Mouse (Mus musculus) CD4-positive, CD25-positive, alpha-beta regulatory T cell, adult 9 weeks (primary cell): Measurements from ENCODE around the gene Il4ra. TPM values are rescaled to one million over a fixed set of nuclear protein-coding genes. Genes with fewer than 3 reads are reported as not detected.

Experiments
- polyA plus RNA-seq: library from polyadenylated mRNA; unstranded; fragments of 100-300 nt; shearing (Covaris generic); gene quantifications from one replicate; pipeline ENCODE4 v1.2.1, GENCODE M21; 2017

The Il4ra gene
- polyA plus RNA-seq, result 229 TPM

DNA sequence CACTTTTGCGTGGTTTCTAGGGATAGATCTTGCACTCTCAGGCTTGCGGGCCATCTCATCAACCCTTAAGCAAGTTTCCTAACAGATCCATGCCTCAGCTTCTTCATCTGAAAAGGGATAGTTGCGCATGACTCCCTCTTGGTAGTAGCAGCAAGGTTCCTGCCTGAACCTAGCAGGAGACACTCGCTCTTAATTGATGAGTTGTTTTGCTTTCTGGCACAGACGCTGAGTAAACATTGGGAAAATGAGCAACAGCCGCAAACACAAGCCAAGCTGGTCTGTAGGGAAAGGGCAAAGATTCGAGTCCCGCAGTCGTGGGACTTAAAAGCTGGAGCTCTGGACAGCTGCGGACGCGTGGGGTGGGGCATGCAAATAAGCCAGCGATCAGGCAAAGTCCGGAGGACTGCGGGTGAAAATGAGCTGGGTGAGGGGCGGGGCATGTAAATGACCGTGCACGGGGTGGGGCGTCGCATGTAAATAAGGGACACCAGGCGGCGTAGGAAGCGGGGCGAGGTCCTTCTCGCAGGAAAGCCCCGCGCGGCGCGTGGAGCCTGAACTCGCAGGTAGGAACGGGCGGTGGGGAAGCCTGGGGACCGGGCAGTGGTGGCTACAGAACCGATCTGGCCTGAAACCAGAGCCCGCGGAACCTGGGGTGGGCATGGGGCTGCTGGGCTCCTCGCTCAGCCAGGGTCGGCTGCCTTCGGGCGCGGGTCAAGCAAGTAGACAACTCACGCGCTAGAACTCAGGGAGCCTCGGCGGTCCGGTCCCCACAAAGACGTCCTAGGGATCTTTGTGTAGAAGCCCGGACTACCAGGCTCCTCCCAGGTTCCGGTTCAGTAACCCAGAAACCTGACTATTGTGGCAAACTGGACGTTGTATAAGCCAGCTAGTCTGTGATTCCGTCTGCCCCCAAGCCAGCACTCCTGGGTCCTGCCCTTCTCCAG lies at the start of gene Il4ra:
TSS of gene Il4ra (plus strand) at position 355 of the 944 bp plus-strand sequence.

DNA sequence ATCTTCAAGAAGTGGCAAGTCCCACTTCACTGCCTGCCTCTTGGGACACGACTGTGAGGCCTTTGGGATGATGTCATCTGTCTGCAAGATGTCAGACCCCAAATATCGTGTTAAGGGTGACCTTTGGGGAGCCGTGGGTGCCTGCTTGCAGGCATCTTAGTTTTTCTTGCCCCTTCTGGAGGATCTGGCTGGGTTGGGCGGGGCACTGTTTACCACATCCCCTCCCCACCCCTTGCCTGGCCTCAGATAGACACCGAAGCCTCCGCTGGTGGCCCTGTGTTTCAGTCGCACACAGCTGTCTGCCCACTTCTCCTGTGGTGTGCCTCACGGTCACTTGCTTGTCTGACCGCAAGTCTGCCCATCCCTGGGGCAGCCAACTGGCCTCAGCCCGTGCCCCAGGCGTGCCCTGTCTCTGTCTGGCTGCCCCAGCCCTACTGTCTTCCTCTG lies 51.3 kb downstream of the Il4ra start, which contains the start of gene Il21r:
TSS of gene Il21r (plus strand) at position 245 of the 447 bp plus-strand sequence.

Other genes with a start within 250 kb of the Il4ra start
- 10.3 TPM for gene Kdm8, start 107.4 kb upstream of the Il4ra start, polyA plus RNA-seq
- gene Nsmce1, start 60.5 kb upstream of the Il4ra start, polyA plus RNA-seq, result 149 TPM
- 340 TPM for gene Il21r, start 51.3 kb downstream of the Il4ra start, polyA plus RNA-seq
- gene Gtf3c1, start 155.7 kb downstream of the Il4ra start, polyA plus RNA-seq, result 61.5 TPM
- 10.2 TPM for gene D430042O09Rik, start 155.8 kb downstream of the Il4ra start, polyA plus RNA-seq